Mouse (Mus musculus) liver, postnatal 0 days (tissue): ENCODE data around the gene Fundc1.

Experiments
- CTCF ChIP-seq: sonication (generic); IDR thresholded peaks from 2 replicates; pipeline ENCODE4 v1.5.1; 2016; ENCODE audit warnings: antibody characterized with exemption, low read depth
- EP300 ChIP-seq: IDR thresholded peaks from 2 replicates; pipeline ENCODE4 v1.6.1; 2016; ENCODE audit warnings: antibody characterized with exemption, low read depth, mild to moderate bottlenecking

GRCm38 (mm10) chrX:17520086-17520485, 52.0 kb downstream of the Fundc1 start:
- TF ChIP-seq EP300 (no peak), CTCF (no peak)
